8 mouse cellular contexts compared by ENCODE assay signal in the genomic region with DNA sequence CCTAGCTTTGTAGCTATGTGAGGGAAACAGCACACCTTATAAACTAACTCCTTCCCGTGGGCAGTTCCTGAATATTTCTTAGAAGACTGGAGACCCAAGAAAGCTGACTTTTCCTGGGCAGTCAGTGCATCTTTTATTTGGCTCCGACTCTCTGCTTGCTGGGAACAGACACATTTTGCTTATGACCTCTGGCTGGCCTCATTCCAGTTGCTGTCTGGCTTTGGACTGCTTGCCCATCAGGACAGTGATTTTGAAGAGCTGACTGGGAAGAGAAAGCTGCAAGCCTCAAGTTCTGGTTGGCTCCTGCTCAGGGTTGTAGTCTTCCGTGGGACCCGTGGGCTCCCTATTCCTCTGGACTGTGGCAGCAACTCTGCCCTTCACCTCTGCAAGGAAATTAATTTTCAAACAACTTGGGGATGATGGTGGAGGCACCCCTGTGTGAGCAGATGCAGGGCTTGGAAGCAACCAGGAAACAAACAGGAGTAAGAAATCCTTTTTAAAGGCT. TPM values are rescaled to one million over a fixed set of nuclear protein-coding genes. Genes with fewer than 3 reads are reported as not detected.
DNase-seq lines count a peak whose midpoint lies in the region; ATAC-seq and TF ChIP-seq lines count a peak whose summit lies in the region.

No protein-coding gene starts in this region.

- no peak for TF ChIP-seq POLR2A in lung, adult 2 months (IDR thresholded peaks at IDR 0.05; ENCODE audit: borderline replicate concordance, extremely low read depth, low read depth, low read length)

- no peak overlapping the region for H3K4me2 ChIP-seq in forebrain, embryonic 11.5 days (ENCODE audit: low read depth, low read length, severe bottlenecking)
- H3K4me2 ChIP-seq in lung, embryonic 14.5 days: peak overlapping the region; percentile 98
- no peak overlapping the region for H3K4me2 ChIP-seq in heart, postnatal 0 days (ENCODE audit: low read depth, low read length)
- peak overlapping the region; percentile 100; the same call in 1 of the 2 replicates for H3K4me2 ChIP-seq in neural tube, embryonic 12.5 days (replicated peaks)

- no peak overlapping the region for H3K9ac ChIP-seq in forebrain, embryonic 11.5 days (ENCODE audit: low read length)
- H3K9ac ChIP-seq in lung, embryonic 14.5 days: no peak overlapping the region
- no peak overlapping the region for H3K9ac ChIP-seq in heart, postnatal 0 days (replicated peaks; ENCODE audit: low read depth, low read length)
- H3K9ac ChIP-seq in neural tube, embryonic 12.5 days: no peak overlapping the region

- no peaks in the 10 kb centered on the region for H3K36me3 ChIP-seq in forebrain, embryonic 10.5 days (replicated peaks)
- no peaks in the 10 kb centered on the region for H3K36me3 ChIP-seq in forebrain, embryonic 11.5 days (ENCODE audit: control insufficient read depth, insufficient read depth, low read length)
- no peaks in the 10 kb centered on the region for H3K36me3 ChIP-seq in lung, embryonic 14.5 days (ENCODE audit: insufficient read depth)
- no peaks in the 10 kb centered on the region for H3K36me3 ChIP-seq in heart, postnatal 0 days (replicated peaks; ENCODE audit: control insufficient read depth, insufficient read depth, low read length)
- no peaks in the 10 kb centered on the region for H3K36me3 ChIP-seq in neural tube, embryonic 12.5 days

- peak; percentile 14 for DNase-seq in forebrain, embryonic 10.5 days (ENCODE audit: extremely low spot score, low spot score)
- no peak for DNase-seq in forebrain, embryonic 11.5 days (ENCODE audit: low spot score)
- DNase-seq in lung, embryonic 14.5 days: peak; percentile 82
- no peak for DNase-seq in lung, adult 2 months
- no peak for DNase-seq in heart, postnatal 0 days (ENCODE audit: low spot score)
- DNase-seq in gastrocnemius, postnatal 4 days (ENCODE audit: low spot score in 2 of 2): no peak
- no peak for DNase-seq in testis, postnatal 10 days (ENCODE audit: low spot score)

- no peak overlapping the region for H3K27ac ChIP-seq in forebrain, embryonic 10.5 days
- no peak overlapping the region for H3K27ac ChIP-seq in forebrain, embryonic 11.5 days (ENCODE audit: low read depth, low read length)
- no peak overlapping the region for H3K27ac ChIP-seq in lung, embryonic 14.5 days (ENCODE audit: low read depth)
- H3K27ac ChIP-seq in heart, postnatal 0 days (ENCODE audit: low read depth): no peak overlapping the region
- H3K27ac ChIP-seq in neural tube, embryonic 12.5 days: no peak overlapping the region

- peak overlapping the region; percentile 74; the same call in 1 of the 2 replicates for H3K4me3 ChIP-seq in forebrain, embryonic 10.5 days
- H3K4me3 ChIP-seq in forebrain, embryonic 11.5 days (ENCODE audit: low read depth, low read length): no peak overlapping the region
- H3K4me3 ChIP-seq in lung, embryonic 14.5 days (ENCODE audit: low read depth, low read length): peak overlapping the region; percentile 54; the same call in 1 of the 2 replicates
- no peak overlapping the region for H3K4me3 ChIP-seq in lung, adult 2 months (replicated peaks; ENCODE audit: extremely low read depth, low read depth, low read length)
- H3K4me3 ChIP-seq in heart, postnatal 0 days (ENCODE audit: low read depth, low read length): peak overlapping the region; percentile 62; the same call in 1 of the 2 replicates
- no peak overlapping the region for H3K4me3 ChIP-seq in neural tube, embryonic 12.5 days

- TF ChIP-seq CTCF in lung, embryonic 14.5 days (IDR thresholded peaks at IDR 0.05; ENCODE audit: low read depth): no peak
- TF ChIP-seq CTCF in lung, adult 2 months (IDR thresholded peaks at IDR 0.05; ENCODE audit: insufficient read depth, low read length): no peak
- TF ChIP-seq CTCF in heart, postnatal 0 days (IDR thresholded peaks at IDR 0.05; ENCODE audit: low read depth): no peak

- no peak for TF ChIP-seq EP300 in heart, postnatal 0 days (IDR thresholded peaks at IDR 0.05; ENCODE audit: low read depth)

- peaks cover 70% of the 10 kb centered on the region for H3K27me3 ChIP-seq in forebrain, embryonic 10.5 days (ENCODE audit: poor library complexity, severe bottlenecking)
- H3K27me3 ChIP-seq in forebrain, embryonic 11.5 days (ENCODE audit: control insufficient read depth, insufficient read depth, low read length): peaks cover 39% of the 10 kb centered on the region
- peaks cover 49% of the 10 kb centered on the region for H3K27me3 ChIP-seq in lung, embryonic 14.5 days (ENCODE audit: insufficient read depth, low read length)
- peaks cover 60% of the 10 kb centered on the region for H3K27me3 ChIP-seq in heart, postnatal 0 days (ENCODE audit: control insufficient read depth, insufficient read depth, low read length)
- peaks cover 55% of the 10 kb centered on the region for H3K27me3 ChIP-seq in neural tube, embryonic 12.5 days (replicated peaks)

- no peaks in the 10 kb centered on the region for H3K9me3 ChIP-seq in forebrain, embryonic 10.5 days
- H3K9me3 ChIP-seq in forebrain, embryonic 11.5 days (ENCODE audit: control insufficient read depth, low read length): no peaks in the 10 kb centered on the region
- no peaks in the 10 kb centered on the region for H3K9me3 ChIP-seq in lung, embryonic 14.5 days (ENCODE audit: low read depth, low read length)
- no peaks in the 10 kb centered on the region for H3K9me3 ChIP-seq in heart, postnatal 0 days (replicated peaks; ENCODE audit: control insufficient read depth, low read length)
- no peaks in the 10 kb centered on the region for H3K9me3 ChIP-seq in neural tube, embryonic 12.5 days

- WGBS in forebrain, embryonic 10.5 days: 48% methylated on average over 4 of the region's 4 CpGs
- WGBS in forebrain, embryonic 11.5 days: 53% methylated on average over 4 of the region's 4 CpGs
- 26% methylated on average over 4 of the region's 4 CpGs for WGBS in lung, embryonic 14.5 days
- 45% methylated on average over 4 of the region's 4 CpGs for WGBS in lung, adult 2 months
- 42% methylated on average over 4 of the region's 4 CpGs for WGBS in heart, postnatal 0 days
- 52% methylated on average over 4 of the region's 4 CpGs for WGBS in neural tube, embryonic 12.5 days

- ATAC-seq in forebrain, embryonic 11.5 days (replicated peaks; ENCODE audit: low FRiP score): no peak
- ATAC-seq in lung, embryonic 14.5 days (ENCODE audit: insufficient read depth): no peak
- no peak for ATAC-seq in heart, postnatal 0 days (ENCODE audit: insufficient read depth, low read depth)
- ATAC-seq in neural tube, embryonic 12.5 days (ENCODE audit: low FRiP score, low read depth): no peak

- H3K4me1 ChIP-seq in forebrain, embryonic 10.5 days: peaks cover 18% of the 10 kb centered on the region
- peaks cover 6% of the 10 kb centered on the region; the same call in 1 of the 2 replicates for H3K4me1 ChIP-seq in forebrain, embryonic 11.5 days (replicated peaks; ENCODE audit: control insufficient read depth, insufficient read depth, low read length)
- H3K4me1 ChIP-seq in lung, embryonic 14.5 days (ENCODE audit: insufficient read depth): peaks cover 13% of the 10 kb centered on the region
- H3K4me1 ChIP-seq in lung, adult 2 months (ENCODE audit: control insufficient read depth, insufficient read depth, low read length): no peaks in the 10 kb centered on the region; the same call in 1 of the 2 replicates
- no peaks in the 10 kb centered on the region; the same call in 1 of the 2 replicates for H3K4me1 ChIP-seq in heart, postnatal 0 days (ENCODE audit: control insufficient read depth, insufficient read depth)
- H3K4me1 ChIP-seq in neural tube, embryonic 12.5 days: peaks cover 14% of the 10 kb centered on the region

RNA-seq across cellular contexts. Expression of gene Ankrd34b, which starts 1.7 kb away (rescaled TPM):
- polyA plus RNA-seq in forebrain, embryonic 10.5 days (2016; fragmentation: Nextera tagmentation; extraction: Ambion mirVana): 0.05 TPM in 2 replicates
- 0.08 TPM in 1 of 2 replicates, not detected in the other for polyA plus RNA-seq in forebrain, embryonic 11.5 days (2014; fragmentation: Nextera tagmentation; extraction: Ambion mirVana)
- 0.34 and 0.57 TPM in 2 replicates for polyA plus RNA-seq in lung, embryonic 14.5 days (2014; fragmentation: Nextera tagmentation; extraction: Ambion mirVana)
- polyA plus RNA-seq in lung, adult 2 months (2012; rRNA removed): 0.02 TPM in 1 of 2 replicates, not detected in the other
- total RNA-seq in heart, postnatal 0 days (2014; rRNA removed; ENCODE audit: low replicate concordance): not detected in 2 replicates
- polyA plus RNA-seq in heart, postnatal 0 days (2015; fragmentation: Nextera tagmentation; extraction: Ambion mirVana): 0.03 and 0.07 TPM in 2 replicates
- polyA plus RNA-seq in neural tube, embryonic 12.5 days (2016; fragmentation: Nextera tagmentation; extraction: Ambion mirVana): 0.45 and 0.52 TPM in 2 replicates
- not detected for total RNA-seq in gastrocnemius, postnatal 4 days (2021)

RNA-seq across cellular contexts. Expression of gene Fam151b, which starts 56.4 kb away (rescaled TPM):
- polyA plus RNA-seq in forebrain, embryonic 10.5 days (2016; fragmentation: Nextera tagmentation; extraction: Ambion mirVana): 0.24 TPM in 1 of 2 replicates, not detected in the other
- not detected in 2 replicates for polyA plus RNA-seq in forebrain, embryonic 11.5 days (2014; fragmentation: Nextera tagmentation; extraction: Ambion mirVana)
- polyA plus RNA-seq in lung, embryonic 14.5 days (2014; fragmentation: Nextera tagmentation; extraction: Ambion mirVana): 0.37 TPM in 1 of 2 replicates, not detected in the other
- polyA plus RNA-seq in lung, adult 2 months (2012; rRNA removed): 3.4 and 4.1 TPM in 2 replicates
- 1.3 and 4.0 TPM in 2 replicates for total RNA-seq in heart, postnatal 0 days (2014; rRNA removed; ENCODE audit: low replicate concordance)
- polyA plus RNA-seq in heart, postnatal 0 days (2015; fragmentation: Nextera tagmentation; extraction: Ambion mirVana): 0.10 and 0.16 TPM in 2 replicates
- polyA plus RNA-seq in neural tube, embryonic 12.5 days (2016; fragmentation: Nextera tagmentation; extraction: Ambion mirVana): not detected in 2 replicates
- 1 to 10 TPM; 4.2 to 4.5 TPM for total RNA-seq in gastrocnemius, postnatal 4 days (2021)

Comparison
In these comparisons a context has a peak if more than half of its experiments do, and no peak if none do; other contexts are left out.
1. DNase-seq: peak in forebrain, embryonic 10.5 days (single experiment) and lung, embryonic 14.5 days (single experiment); none in forebrain, embryonic 11.5 days (single experiment), lung, adult 2 months (single experiment), heart, postnatal 0 days (single experiment), gastrocnemius, postnatal 4 days (0 of 2) and testis, postnatal 10 days (single experiment).
2. H3K4me3 ChIP-seq: peak in forebrain, embryonic 10.5 days (single experiment), lung, embryonic 14.5 days (single experiment) and heart, postnatal 0 days (single experiment); none in forebrain, embryonic 11.5 days (single experiment), lung, adult 2 months (single experiment) and neural tube, embryonic 12.5 days (single experiment).
3. H3K4me2 ChIP-seq: peak in lung, embryonic 14.5 days (single experiment) and neural tube, embryonic 12.5 days (single experiment); none in forebrain, embryonic 11.5 days (single experiment) and heart, postnatal 0 days (single experiment).